ENCODE assay signal across 21 mouse cellular contexts in the genomic region with DNA sequence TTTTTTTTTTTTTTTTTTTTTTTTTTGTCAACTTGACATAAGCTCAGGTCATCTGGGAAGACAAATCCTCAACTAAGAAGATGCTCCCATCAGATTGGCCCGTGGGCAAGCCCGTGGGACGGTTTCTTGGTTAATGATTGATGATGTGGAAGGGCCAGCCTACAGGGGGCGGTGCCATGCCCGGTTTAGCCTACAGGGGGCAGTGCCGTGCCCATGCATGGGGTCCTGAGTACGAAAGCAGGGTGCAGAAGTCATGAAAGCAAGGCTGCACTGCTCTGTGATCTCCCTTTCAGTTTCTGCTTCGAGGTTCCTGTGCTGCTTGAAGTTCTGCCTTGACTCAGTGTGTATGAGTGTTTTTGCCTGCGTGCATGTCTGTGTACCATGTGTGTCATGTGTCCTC.
DNase-seq lines count a peak whose midpoint lies in the region; ATAC-seq and TF ChIP-seq lines count a peak whose summit lies in the region.
"Had no signal": no experiment of that assay in that cellular context is flagged by ENCODE, and none has a peak within 500 bp of the region (broad histone marks: within the 10 kb centered on the region; RNA-seq: fewer than 3 reads in every experiment).

No protein-coding gene starts in this region.

- H3K27ac ChIP-seq in midbrain, postnatal 0 days (ENCODE audit: low read depth, low read length): no peak overlapping the region
- H3K27ac ChIP-seq in midbrain, embryonic 14.5 days (replicated peaks; ENCODE audit: low read depth, low read length): no peak overlapping the region
- no peak overlapping the region for H3K27ac ChIP-seq in CH12.LX (ENCODE audit: insufficient read depth, low read depth)
- H3K27ac ChIP-seq: forebrain, embryonic 13.5 days; hindbrain, embryonic 10.5 days; stomach, postnatal 0 days had no signal

- no peak for TF ChIP-seq EP300 in CH12.LX (IDR thresholded peaks at IDR 0.05; ENCODE audit: low read length)

- no peaks in the 10 kb centered on the region for H3K79me2 ChIP-seq in CH12.LX (replicated peaks; ENCODE audit: control insufficient read depth, extremely low read depth, insufficient read depth, poor library complexity, severe bottlenecking)

- peak; percentile 9 for DNase-seq in kidney, postnatal 10 days
- DNase-seq in kidney, adult 8-10 months: no peak
- DNase-seq in midbrain, postnatal 0 days (ENCODE audit: low spot score): no peak
- no peak for DNase-seq in midbrain, embryonic 14.5 days
- peak; percentile 43 for DNase-seq in CH12.LX (ENCODE audit: extremely low read depth)
- no peak for DNase-seq in brain, embryonic 14.5 days (ENCODE audit: low read depth)
- DNase-seq in embryo, embryonic 10.5 days (ENCODE audit: low spot score): no peak
- DNase-seq: adrenal gland, postnatal 10 days; cerebellum, adult 8-10 months; gastrocnemius, postnatal 10 days; heart, postnatal 10 days; kidney, adult 2 months; kidney, postnatal 14 days; layer of hippocampus, postnatal 36 days; lung, adult 18-20 months; lung, postnatal 14 days; right cerebral cortex, postnatal 14 days had no signal

- TF ChIP-seq POLR2A in CH12.LX (IDR thresholded peaks at IDR 0.05; ENCODE audit: low read depth, low read length): no peak
- TF ChIP-seq POLR2A in brain, embryonic 14.5 days (IDR thresholded peaks at IDR 0.05; ENCODE audit: borderline replicate concordance, extremely low read depth, insufficient read depth, insufficient read length, poor library complexity, severe bottlenecking): no peak

- no peaks in the 10 kb centered on the region for H3K27me3 ChIP-seq in midbrain, postnatal 0 days (ENCODE audit: insufficient read depth, low read length)
- H3K27me3 ChIP-seq in midbrain, embryonic 14.5 days (ENCODE audit: control insufficient read depth, insufficient read depth, low read length): no peaks in the 10 kb centered on the region
- no peaks in the 10 kb centered on the region for H3K27me3 ChIP-seq in CH12.LX (replicated peaks)
- H3K27me3 ChIP-seq: forebrain, embryonic 13.5 days had no signal

- no peak overlapping the region for H3K4me3 ChIP-seq in midbrain, postnatal 0 days (ENCODE audit: low read depth, low read length)
- H3K4me3 ChIP-seq in midbrain, embryonic 14.5 days (replicated peaks; ENCODE audit: low read depth, low read length): no peak overlapping the region
- H3K4me3 ChIP-seq in CH12.LX (replicated peaks in 1 of 3; ENCODE audit: low read depth in 2 of 3, low read length in 2 of 3, poor library complexity in 1 of 3): no peak overlapping the region
- H3K4me3 ChIP-seq: forebrain, embryonic 13.5 days; heart, embryonic 12.5 days; hindbrain, embryonic 10.5 days had no signal

- H3K36me3 ChIP-seq in midbrain, postnatal 0 days (ENCODE audit: insufficient read depth, low read length): no peaks in the 10 kb centered on the region
- no peaks in the 10 kb centered on the region for H3K36me3 ChIP-seq in midbrain, embryonic 14.5 days (ENCODE audit: control insufficient read depth, insufficient read depth, low read length)
- H3K36me3 ChIP-seq in CH12.LX (replicated peaks in 1 of 2; ENCODE audit: control insufficient read depth in 1 of 2, insufficient read depth in 1 of 2, low read length in 1 of 2): peaks cover 0 to 2% of the 10 kb centered on the region in 2 experiments
- H3K36me3 ChIP-seq: heart, embryonic 12.5 days; hindbrain, embryonic 10.5 days had no signal

- peak; percentile 16; the same call in 1 of the 2 replicates for TF ChIP-seq CTCF in midbrain, postnatal 0 days (IDR thresholded peaks at IDR 0.05)
- peak; percentile 44 to 72 for TF ChIP-seq CTCF in CH12.LX (conservative IDR thresholded peaks at IDR 0.05 in 1 of 2, IDR thresholded peaks at IDR 0.05 in 1 of 2; ENCODE audit: low read depth in 2 of 2, low read length in 2 of 2)
- TF ChIP-seq CTCF in brain, embryonic 14.5 days (IDR thresholded peaks at IDR 0.05; ENCODE audit: borderline replicate concordance, extremely low read depth, insufficient read depth, insufficient read length): 0 out of 2 replicates have a peak, but pooled peaks have one; percentile 10

- peak; percentile 33 for TF ChIP-seq RAD21 in CH12.LX (IDR thresholded peaks at IDR 0.05; ENCODE audit: low read depth, low read length)

- no peaks in the 10 kb centered on the region for H3K9me3 ChIP-seq in midbrain, postnatal 0 days (ENCODE audit: low read length)
- H3K9me3 ChIP-seq in midbrain, embryonic 14.5 days (ENCODE audit: control insufficient read depth, low read length): no peaks in the 10 kb centered on the region
- no peaks in the 10 kb centered on the region for H3K9me3 ChIP-seq in CH12.LX (replicated peaks; ENCODE audit: low read length)
- H3K9me3 ChIP-seq: forebrain, embryonic 13.5 days; heart, embryonic 12.5 days; hindbrain, embryonic 10.5 days had no signal

- no peak overlapping the region for H3K9ac ChIP-seq in midbrain, postnatal 0 days (replicated peaks; ENCODE audit: low read length, poor library complexity, severe bottlenecking)
- H3K9ac ChIP-seq in midbrain, embryonic 14.5 days (replicated peaks; ENCODE audit: low read length): no peak overlapping the region
- H3K9ac ChIP-seq in CH12.LX (ENCODE audit: insufficient read depth, low read depth): no peak overlapping the region
- H3K9ac ChIP-seq: forebrain, embryonic 13.5 days; heart, embryonic 12.5 days had no signal

- in situ Hi-C loops in CH12.LX (cut with MboI; ENCODE audit: low pct_ligation_motif_present, low pct_unique_long_range_greater_than_20kb, low sequenced_read_pairs): no loop called here

- 83% methylated on average over 9 of the region's 9 CpGs for WGBS in midbrain, postnatal 0 days
- WGBS in midbrain, embryonic 14.5 days: 83% methylated on average over 9 of the region's 9 CpGs

- H3K4me1 ChIP-seq in midbrain, postnatal 0 days (ENCODE audit: insufficient read depth, low read length): no peaks in the 10 kb centered on the region
- no peaks in the 10 kb centered on the region for H3K4me1 ChIP-seq in midbrain, embryonic 14.5 days (ENCODE audit: control insufficient read depth, insufficient read depth, low read length)
- H3K4me1 ChIP-seq in CH12.LX (ENCODE audit: control insufficient read depth in 1 of 2, insufficient read depth in 2 of 2): peaks cover 0 to 4% of the 10 kb centered on the region in 2 experiments; a peak in 1 of 4 replicates
- H3K4me1 ChIP-seq: forebrain, embryonic 13.5 days; heart, embryonic 12.5 days; hindbrain, embryonic 10.5 days had no signal

- dilution Hi-C loops in CH12.LX (cut with MboI; ENCODE audit: extremely low pct_ligation_motif_present, extremely low pct_unique_long_range_greater_than_20kb, low sequenced_read_pairs): no loop called here

- no peak overlapping the region for H3K4me2 ChIP-seq in midbrain, postnatal 0 days (ENCODE audit: low read depth, low read length, poor library complexity, severe bottlenecking)
- no peak overlapping the region for H3K4me2 ChIP-seq in midbrain, embryonic 14.5 days (ENCODE audit: low read length)
- no peak overlapping the region for H3K4me2 ChIP-seq in CH12.LX (ENCODE audit: insufficient read depth, low read depth, poor library complexity, severe bottlenecking)
- H3K4me2 ChIP-seq: forebrain, embryonic 13.5 days; heart, embryonic 12.5 days had no signal

- ATAC-seq in midbrain, postnatal 0 days (ENCODE audit: low FRiP score): no peak
- ATAC-seq in midbrain, embryonic 14.5 days (ENCODE audit: low FRiP score, low TSS enrichment): no peak
- ATAC-seq: forebrain, embryonic 13.5 days had no signal

TF ChIP-seq in CH12.LX, 34 proteins besides CTCF, POLR2A, EP300 and RAD21:
- TF ChIP-seq ZMIZ1 (IDR thresholded peaks at IDR 0.05; ENCODE audit: low read depth, low read length): no peak
- TF ChIP-seq SMC3 (IDR thresholded peaks at IDR 0.05; ENCODE audit: low read depth, low read length): peak; percentile 45

Comparison
In these comparisons a context has a peak if more than half of its experiments do, and no peak if none do; other contexts are left out.
1. DNase-seq: peak in kidney, postnatal 10 days (single experiment) and CH12.LX (single experiment); none in kidney, adult 8-10 months (0 of 2), midbrain, postnatal 0 days (single experiment), midbrain, embryonic 14.5 days (single experiment), brain, embryonic 14.5 days (single experiment) and embryo, embryonic 10.5 days (single experiment).
2. Peak in every context shown above with its lines, with median percentiles within 50 percentile points of each other: CTCF ChIP-seq.